Mouse (Mus musculus) gastrocnemius, adult 8-10 months (tissue): ENCODE data around the gene Gm13030. TPM values are rescaled to one million over a fixed set of nuclear protein-coding genes. Genes with fewer than 3 reads are reported as not detected.
"Not testable (repeated sequence)": the region's sequence is repeated elsewhere in the genome, so short reads cannot be mapped to it uniquely, and the experiment has no call there.

Experiments used
- DNase-seq, 2 experiments: peaks; one replicate each; pipeline ENCODE4 v3.0.0; 2022; ENCODE audit warnings: low spot score in 2 of 2
- total RNA-seq, 4 experiments: library from RNA; stranded (reverse); gene quantifications; 2 replicates each; pipeline ENCODE4 v1.2.4; 2022

The Gm13030 gene
- total RNA-seq, 4 experiments from 2014 or later = not detected

- peak; percentile 44 to 72 for DNase-seq
Observed at GRCm38 (mm10) chr4:138866413-138866812, 7.4 kb downstream of the Gm13030 start.

GRCm38 (mm10) chr4:138865991-138866390 lies 7.8 kb downstream of the Gm13030 start:
- DNase-seq = no peak

- DNase-seq = no peak
Observed at GRCm38 (mm10) chr4:138865092-138865491, 8.7 kb downstream of the Gm13030 start.

GRCm38 (mm10) chr4:138863344-138863998 lies 10.3 kb downstream of the Gm13030 start, which contains the start of gene Pla2g5:
Gene Pla2g5 (minus strand): TSS chr4:138863482.
- DNase-seq = no peak

- peak in 1 of 2 experiments; percentile 28 for DNase-seq
Observed at GRCm38 (mm10) chr4:138859728-138860127, 14.0 kb downstream of the Gm13030 start.

- DNase-seq = no peak
Observed at GRCm38 (mm10) chr4:138859245-138859644, 14.5 kb downstream of the Gm13030 start.

GRCm38 (mm10) chr4:138858446-138858845 lies 15.3 kb downstream of the Gm13030 start:
- no peak for DNase-seq

GRCm38 (mm10) chr4:138857576-138857975 lies 16.2 kb downstream of the Gm13030 start:
- DNase-seq = no peak

- DNase-seq = peak in 1 of 2 experiments; percentile 16
Observed at GRCm38 (mm10) chr4:138856491-138856890, 17.3 kb downstream of the Gm13030 start.

- no peak for DNase-seq
Observed at GRCm38 (mm10) chr4:138855092-138855632, 18.6 kb downstream of the Gm13030 start.

GRCm38 (mm10) chr4:138852961-138853360 lies 20.8 kb downstream of the Gm13030 start:
- DNase-seq = no peak

- peak; percentile 30 to 37 for DNase-seq
Observed at GRCm38 (mm10) chr4:138851463-138851862, 22.3 kb downstream of the Gm13030 start.

GRCm38 (mm10) chr4:138841386-138841785 lies 32.4 kb downstream of the Gm13030 start:
- DNase-seq = no peak

GRCm38 (mm10) chr4:138840726-138841125 lies 33.0 kb downstream of the Gm13030 start:
- no peak for DNase-seq

- DNase-seq = no peak
Observed at GRCm38 (mm10) chr4:138839806-138840205, 34.0 kb downstream of the Gm13030 start.

- DNase-seq = no peak
Observed at GRCm38 (mm10) chr4:138827147-138827546, 46.6 kb downstream of the Gm13030 start.

- no peak for DNase-seq
Observed at GRCm38 (mm10) chr4:138825751-138826567, 47.8 kb downstream of the Gm13030 start.

GRCm38 (mm10) chr4:138824660-138825059 lies 49.1 kb downstream of the Gm13030 start:
- no peak for DNase-seq

- DNase-seq = not testable (repeated sequence)
Observed at GRCm38 (mm10) chr4:138824161-138824560, 49.6 kb downstream of the Gm13030 start.

- no peak for DNase-seq
Observed at GRCm38 (mm10) chr4:138821036-138821435, 52.7 kb downstream of the Gm13030 start.
